Mouse (Mus musculus) ES-CJ7 (cell line): ENCODE measurements around the gene Olfr373.
"Not testable (repeated sequence)": the region's sequence is repeated elsewhere in the genome, so short reads cannot be mapped to it uniquely, and the experiment has no call there.

Experiments used
- DNase-seq: peaks from one replicate; pipeline ENCODE4 v3.0.0; 2011; ENCODE audit warnings: low read depth, low spot score

The Olfr373 gene

GRCm38 (mm10) chr8:72082877-72083276, at the start of gene Olfr373:
Olfr373 (plus strand) TSS chr8:72083177.
- not testable (repeated sequence) for DNase-seq

GRCm38 (mm10) chr8:72040918-72041317, 42.1 kb upstream of the Olfr373 start, which contains the start of gene Olfr372:
Olfr372 (plus strand) TSS chr8:72041218.
- not testable (repeated sequence) for DNase-seq

GRCm38 (mm10) chr8:72042493-72042892, 40.5 kb upstream of the Olfr373 start:
- DNase-seq, result no peak

GRCm38 (mm10) chr8:72054633-72055032, 28.3 kb upstream of the Olfr373 start:
- not testable (repeated sequence) for DNase-seq

GRCm38 (mm10) chr8:72057643-72058042, 25.3 kb upstream of the Olfr373 start:
- DNase-seq, result not testable (repeated sequence)

- not testable (repeated sequence) for DNase-seq
These were observed 16.1 kb upstream of the Olfr373 start for GRCm38 (mm10) chr8:72066819-72067399.

- no peak for DNase-seq
These were observed 1.8 kb downstream of the Olfr373 start for GRCm38 (mm10) chr8:72084744-72085143.

- peak; percentile 57 for DNase-seq
These were observed 4.6 kb downstream of the Olfr373 start for GRCm38 (mm10) chr8:72087611-72088010.

- not testable (repeated sequence) for DNase-seq
These were observed 13.7 kb downstream of the Olfr373 start for GRCm38 (mm10) chr8:72096721-72097120.

- peak; percentile 62 for DNase-seq
These were observed 16.6 kb downstream of the Olfr373 start for GRCm38 (mm10) chr8:72099377-72100103.

- DNase-seq, result peak; percentile 27
These were observed 22.2 kb downstream of the Olfr373 start for GRCm38 (mm10) chr8:72105165-72105564.

- DNase-seq, result peak; percentile 0
These were observed 23.8 kb downstream of the Olfr373 start, which contains the start of gene Olfr374 for GRCm38 (mm10) chr8:72106740-72107139. Olfr374 (plus strand) TSS chr8:72107040.

GRCm38 (mm10) chr8:72110876-72111275, 27.9 kb downstream of the Olfr373 start:
- DNase-seq, result peak; percentile 1

- DNase-seq, result peak; percentile 70
These were observed 29.5 kb downstream of the Olfr373 start for GRCm38 (mm10) chr8:72112486-72112885.

- peak; percentile 52 for DNase-seq
These were observed 32.2 kb downstream of the Olfr373 start for GRCm38 (mm10) chr8:72115202-72115601.

- DNase-seq, result no peak
These were observed 35.6 kb downstream of the Olfr373 start for GRCm38 (mm10) chr8:72118616-72119015.

- DNase-seq, result not testable (repeated sequence)
These were observed 38.5 kb downstream of the Olfr373 start for GRCm38 (mm10) chr8:72121486-72121885.

GRCm38 (mm10) chr8:72121997-72122396, 39.0 kb downstream of the Olfr373 start:
- DNase-seq, result no peak

- DNase-seq, result no peak
These were observed 44.9 kb downstream of the Olfr373 start for GRCm38 (mm10) chr8:72127834-72128233.

- DNase-seq, result no peak
These were observed 48.3 kb downstream of the Olfr373 start for GRCm38 (mm10) chr8:72131251-72131650.

GRCm38 (mm10) chr8:72131901-72132300, 48.9 kb downstream of the Olfr373 start:
- DNase-seq, result no peak

- DNase-seq, result no peak
These were observed 49.4 kb downstream of the Olfr373 start for GRCm38 (mm10) chr8:72132417-72132816.

GRCm38 (mm10) chr8:72132891-72133290, 49.9 kb downstream of the Olfr373 start:
- no peak for DNase-seq
